Mouse (Mus musculus) liver, embryonic 15.5 days (tissue): ENCODE data around the gene 2010300C02Rik. TPM values are rescaled to one million over a fixed set of nuclear protein-coding genes. Genes with fewer than 3 reads are reported as not detected.
A peak's percentile ranks its signal among the peaks of the same experiment; 100 is the strongest.
"Not testable (repeated sequence)": the region's sequence is repeated elsewhere in the genome, so short reads cannot be mapped to it uniquely, and the experiment has no call there.

Experiments
- ATAC-seq: fragments of 200-750 bp; cut with Nextera tagmentation; 2 replicates; pipeline ENCODE4 v1.8.0; 2017; ENCODE audit warnings: moderate number of reproducible peaks, mild to moderate bottlenecking, moderate library complexity; ENCODE audit not compliant: insufficient read depth
- H3K27ac ChIP-seq: fragments of 300-500 bp; sonication (generic); replicated peaks from 2 replicates; pipeline ENCODE4 v1.5.1; 2015; ENCODE audit warnings: mild to moderate bottlenecking, inconsistent platforms
- H3K27me3 ChIP-seq: fragments of 300-500 bp; sonication (generic); 2 replicates; pipeline ENCODE4 v1.6.1; 2015; ENCODE audit warnings: mild to moderate bottlenecking, inconsistent platforms
- H3K36me3 ChIP-seq: fragments of 300-500 bp; sonication (generic); replicated peaks from 2 replicates; pipeline ENCODE4 v1.6.1; 2015; ENCODE audit warnings: moderate library complexity, mild to moderate bottlenecking, inconsistent platforms
- H3K4me1 ChIP-seq: fragments of 300-500 bp; sonication (generic); replicated peaks from 2 replicates; pipeline ENCODE4 v1.6.1; 2015; ENCODE audit warnings: inconsistent platforms
- H3K4me2 ChIP-seq: fragments of 300-500 bp; sonication (generic); 2 replicates; pipeline ENCODE4 v1.6.1; 2015; ENCODE audit warnings: moderate library complexity, mild to moderate bottlenecking, inconsistent platforms
- H3K4me3 ChIP-seq: fragments of 300-500 bp; sonication (generic); replicated peaks from 2 replicates; pipeline ENCODE4 v1.5.1; 2015; ENCODE audit warnings: mild to moderate bottlenecking, inconsistent platforms
- H3K9ac ChIP-seq: fragments of 300-500 bp; sonication (generic); 2 replicates; pipeline ENCODE4 v1.6.1; 2015; ENCODE audit warnings: moderate library complexity, mild to moderate bottlenecking, inconsistent platforms
- H3K9me3 ChIP-seq: fragments of 300-500 bp; sonication (generic); replicated peaks from 2 replicates; pipeline ENCODE4 v1.6.1; 2016; ENCODE audit warnings: inconsistent platforms
- WGBS: fragments of 180-500 bp; shearing (Covaris S2); methylation state at CpG from one replicate; pipeline ENCODE4 v1.1.7; 2015; ENCODE audit warnings: mixed read lengths; ENCODE audit not compliant: insufficient replicate concordance; 5-methylcytosine and 5-hydroxymethylcytosine counted together
- polyA plus RNA-seq: library from polyadenylated mRNA; unstranded; fragments of >200 nt; fragmentation: Nextera tagmentation; extraction: Ambion mirVana; gene quantifications from 2 replicates; pipeline ENCODE4 v1.2.1, GENCODE M21; 2015

The 2010300C02Rik gene
- polyA plus RNA-seq, 1 experiment from 2014 or later, result 0.13 TPM

DNA sequence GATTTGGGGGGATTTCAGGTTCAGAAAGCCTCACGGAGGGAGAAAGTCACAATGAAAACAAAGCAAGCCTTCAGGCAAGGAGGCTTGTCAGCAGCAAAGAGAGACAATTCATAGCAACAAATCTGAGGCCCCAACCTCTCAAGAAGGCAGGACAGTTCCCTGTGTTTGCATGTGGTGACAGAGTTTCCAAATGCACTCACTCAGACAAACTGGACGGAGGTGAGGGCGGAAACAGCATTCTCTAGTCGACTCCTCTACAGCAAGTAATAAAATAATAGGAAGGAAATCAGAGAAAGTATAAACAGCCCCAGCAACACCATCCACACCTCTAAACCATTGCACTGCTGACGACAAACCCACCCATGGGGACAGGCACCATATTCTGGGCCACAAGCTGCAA is 120.9 kb downstream of the 2010300C02Rik start:
- no peak overlapping the region for H3K4me2 ChIP-seq
- no peaks in the 10 kb centered on the region for H3K4me1 ChIP-seq
- H3K4me3 ChIP-seq, result no peak overlapping the region
- no peak overlapping the region for H3K9ac ChIP-seq
- no peaks in the 10 kb centered on the region for H3K27me3 ChIP-seq
- no peak for ATAC-seq
- 55% methylated on average over 5 of the region's 5 CpGs for WGBS
- H3K9me3 ChIP-seq, result no peaks in the 10 kb centered on the region
- no peak overlapping the region for H3K27ac ChIP-seq
- H3K36me3 ChIP-seq, result no peaks in the 10 kb centered on the region

DNA sequence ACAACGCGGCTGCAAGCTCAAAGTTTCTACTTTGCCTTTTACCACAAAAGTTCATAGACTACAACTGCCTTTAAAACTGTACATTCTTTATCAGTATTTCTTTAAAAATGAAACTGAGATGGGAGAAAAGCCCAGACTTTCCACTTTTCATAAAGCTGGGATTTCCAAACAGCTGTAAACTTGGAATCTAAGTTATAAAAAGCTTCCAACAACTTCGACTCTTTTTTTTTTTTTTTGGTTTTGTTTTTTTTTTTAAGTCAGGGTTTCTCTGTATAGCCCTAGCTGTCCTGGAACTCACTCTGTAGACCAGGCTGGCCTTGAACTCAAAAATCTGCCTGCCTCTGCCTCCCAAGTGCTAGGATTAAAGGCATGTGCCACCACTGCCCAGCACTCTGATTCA is 125.1 kb downstream of the 2010300C02Rik start:
- WGBS, result 68% methylated on average over 3 of the region's 3 CpGs
- not testable (repeated sequence) for H3K27ac ChIP-seq, H3K27me3 ChIP-seq, H3K4me1 ChIP-seq, H3K4me3 ChIP-seq, H3K9me3 ChIP-seq, H3K36me3 ChIP-seq, ATAC-seq, H3K9ac ChIP-seq, H3K4me2 ChIP-seq

DNA sequence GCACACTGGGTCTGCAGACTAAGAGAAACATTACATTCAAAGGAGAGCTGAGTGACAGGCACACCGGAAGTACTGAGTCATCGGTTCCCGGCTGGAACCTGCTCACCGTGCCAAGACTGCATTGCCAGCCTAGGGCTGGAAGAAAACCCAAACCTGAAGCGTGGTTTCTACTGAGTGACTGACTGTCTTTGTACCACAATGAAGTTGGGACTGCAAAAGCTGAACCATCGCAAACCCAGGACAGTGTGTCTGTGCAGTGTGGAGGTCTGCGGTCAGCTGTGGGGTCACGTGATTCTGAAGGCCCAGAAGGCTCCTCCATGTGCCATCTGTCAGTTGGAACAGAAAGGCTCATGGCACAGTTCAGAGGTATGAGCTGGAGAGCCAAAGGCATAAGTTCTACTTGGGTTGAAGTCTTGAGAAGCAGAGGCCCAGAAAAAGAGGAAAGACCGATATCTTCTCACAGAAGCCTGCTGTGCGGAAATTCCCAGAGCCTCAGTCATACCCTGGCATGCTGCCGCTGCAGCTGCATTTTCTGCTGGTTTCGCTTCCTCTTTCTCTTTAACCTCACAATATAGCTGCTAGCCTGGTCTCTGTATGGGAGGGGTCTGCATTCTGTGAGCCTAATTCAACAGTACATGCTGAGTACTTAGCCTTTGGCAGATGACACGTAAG is 133.9 kb downstream of the 2010300C02Rik start:
- Histone ChIP-seq H3K9me3 (no peaks in the 10 kb centered on the region), H3K4me2 (peak overlapping the region; percentile 18; the same call in 1 of the 2 replicates), H3K27ac (0 out of 2 replicates have a peak overlapping the region, but pooled peaks have one; percentile 51), H3K36me3 (no peaks in the 10 kb centered on the region), H3K4me1 (peaks cover 6% of the 10 kb centered on the region; the same call in 1 of the 2 replicates), H3K9ac (no peak overlapping the region), H3K4me3 (no peak overlapping the region), H3K27me3 (no peaks in the 10 kb centered on the region)
- WGBS, result 31% methylated on average over 13 of the region's 13 CpGs
- ATAC-seq, result no peak

DNA sequence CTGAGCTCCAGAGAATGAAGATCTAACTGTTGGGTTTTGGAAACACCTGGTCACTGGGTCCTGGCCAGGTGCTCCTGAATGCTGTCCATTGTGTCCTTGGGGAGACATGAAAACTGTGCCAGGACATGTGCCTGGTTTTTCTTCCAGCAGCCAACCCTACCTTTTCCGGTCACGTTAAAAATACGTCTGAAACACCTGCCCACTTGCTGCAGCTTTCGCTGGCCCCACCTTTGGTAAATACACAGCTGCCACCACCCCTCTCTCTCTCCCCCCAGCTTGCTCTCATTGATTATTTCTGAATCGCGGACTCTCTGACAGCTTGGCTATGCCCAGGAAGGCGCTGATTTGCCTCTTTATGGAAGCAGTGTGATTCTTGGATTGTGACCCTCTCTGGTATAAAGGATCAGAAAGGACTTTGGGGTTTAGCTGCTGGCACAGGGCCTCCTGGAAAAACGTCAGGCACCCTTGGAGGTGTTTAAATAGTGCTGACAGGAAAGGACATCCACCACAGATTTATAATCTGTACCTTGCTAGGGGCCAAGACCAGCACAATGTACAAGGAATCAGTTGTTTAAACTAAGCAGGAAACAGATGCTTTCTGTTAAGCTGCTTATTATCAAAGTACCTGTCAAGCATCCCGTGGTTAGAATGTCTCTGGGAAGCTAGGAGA is 136.0 kb downstream of the 2010300C02Rik start:
- Histone ChIP-seq H3K4me1 (peaks cover 6% of the 10 kb centered on the region; the same call in 1 of the 2 replicates), H3K27me3 (no peaks in the 10 kb centered on the region), H3K36me3 (no peaks in the 10 kb centered on the region), H3K9ac (no peak overlapping the region), H3K4me3 (no peak overlapping the region), H3K9me3 (no peaks in the 10 kb centered on the region), H3K4me2 (no peak overlapping the region), H3K27ac (no peak overlapping the region)
- no peak for ATAC-seq
- WGBS, result 57% methylated on average over 9 of the region's 9 CpGs

DNA sequence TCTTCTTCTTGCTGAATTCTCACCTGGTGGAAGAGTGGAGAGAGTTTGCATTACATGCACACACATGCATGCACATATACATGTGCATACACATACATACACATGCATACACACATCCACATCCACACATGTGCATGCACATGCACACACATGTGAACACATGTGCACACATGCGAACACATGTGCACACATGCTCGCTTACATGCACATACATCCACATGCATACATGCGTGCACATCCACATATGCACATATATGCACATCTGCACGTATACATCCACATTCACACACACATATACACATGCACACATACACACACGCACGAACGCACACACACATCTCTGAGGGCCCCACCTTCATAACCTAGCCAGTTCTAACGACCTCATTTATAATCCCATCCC is 136.7 kb downstream of the 2010300C02Rik start:
- H3K9me3 ChIP-seq, result no peaks in the 10 kb centered on the region
- H3K4me2 ChIP-seq, result no peak overlapping the region
- H3K4me3 ChIP-seq, result no peak overlapping the region
- no peak overlapping the region for H3K27ac ChIP-seq
- 71% methylated on average over 8 of the region's 8 CpGs for WGBS
- H3K4me1 ChIP-seq, result peaks cover 6% of the 10 kb centered on the region; the same call in 1 of the 2 replicates
- H3K27me3 ChIP-seq, result no peaks in the 10 kb centered on the region
- ATAC-seq, result no peak
- H3K36me3 ChIP-seq, result no peaks in the 10 kb centered on the region
- no peak overlapping the region for H3K9ac ChIP-seq

DNA sequence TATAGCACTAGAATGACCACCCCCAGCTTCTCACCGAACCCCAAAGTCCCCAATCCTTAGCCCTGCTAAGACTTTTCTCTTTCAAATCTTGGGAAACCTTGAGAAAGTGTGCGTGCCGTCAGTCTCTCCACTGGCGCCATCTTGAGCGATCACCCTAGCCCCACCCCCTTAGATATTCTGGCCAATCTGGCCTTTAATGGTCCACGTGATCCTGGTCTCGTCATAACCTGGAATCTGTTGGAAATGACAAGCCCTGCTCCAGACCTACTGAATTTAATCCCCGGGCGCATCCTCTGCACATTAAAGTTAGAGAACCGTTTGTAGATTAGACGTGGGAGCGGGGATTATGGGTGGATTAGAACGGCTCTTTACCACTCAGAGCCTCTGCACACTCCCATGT is 140.2 kb downstream of the 2010300C02Rik start:
- Histone ChIP-seq H3K4me3 (no peak overlapping the region), H3K36me3 (no peaks in the 10 kb centered on the region), H3K4me1 (no peaks in the 10 kb centered on the region), H3K9me3 (no peaks in the 10 kb centered on the region), H3K4me2 (no peak overlapping the region), H3K27ac (no peak overlapping the region), H3K27me3 (no peaks in the 10 kb centered on the region), H3K9ac (no peak overlapping the region)
- ATAC-seq, result no peak
- WGBS, result 78% methylated on average over 13 of the region's 13 CpGs

DNA sequence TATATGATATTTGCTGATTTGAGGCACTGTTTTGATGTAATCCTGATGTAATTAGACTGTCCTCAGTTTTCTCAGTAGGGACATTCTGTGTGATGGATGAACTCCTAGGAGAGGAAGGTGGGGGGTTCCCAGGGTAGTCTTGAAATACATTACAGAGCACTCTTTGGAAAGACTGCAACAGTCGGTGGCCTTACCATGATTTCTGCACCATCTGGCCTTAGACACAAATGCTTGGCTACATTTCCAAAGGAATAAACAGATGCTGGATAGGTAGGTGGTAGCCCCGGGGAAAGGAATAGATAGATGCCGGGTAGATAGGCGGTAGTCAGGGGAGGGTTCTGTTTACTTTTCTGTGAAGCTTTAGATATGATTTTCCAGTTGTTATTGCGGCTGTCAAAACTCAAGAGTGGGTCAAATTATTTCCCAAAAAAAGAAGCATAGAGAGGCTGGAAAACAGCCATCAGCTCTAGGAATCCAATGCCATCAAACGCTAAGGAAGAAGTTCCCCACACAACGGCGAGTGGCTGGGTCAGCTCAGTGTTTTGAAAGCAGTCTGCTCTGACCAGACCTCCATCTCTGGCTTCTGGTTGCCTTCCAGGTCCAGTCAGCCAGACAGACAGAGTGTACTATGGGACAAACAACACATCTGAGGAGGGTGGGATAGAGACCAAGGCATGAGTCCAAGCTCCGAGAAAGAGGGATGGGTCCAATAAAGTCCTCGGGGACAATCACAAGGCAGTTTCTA is 147.2 kb downstream of the 2010300C02Rik start:
- H3K9me3 ChIP-seq, result no peaks in the 10 kb centered on the region
- no peak overlapping the region for H3K4me3 ChIP-seq
- no peak overlapping the region for H3K9ac ChIP-seq
- no peak for ATAC-seq
- no peak overlapping the region for H3K27ac ChIP-seq
- WGBS, result 65% methylated on average over 10 of the region's 10 CpGs
- no peaks in the 10 kb centered on the region for H3K36me3 ChIP-seq
- H3K27me3 ChIP-seq, result no peaks in the 10 kb centered on the region
- no peaks in the 10 kb centered on the region for H3K4me1 ChIP-seq
- no peak overlapping the region for H3K4me2 ChIP-seq

DNA sequence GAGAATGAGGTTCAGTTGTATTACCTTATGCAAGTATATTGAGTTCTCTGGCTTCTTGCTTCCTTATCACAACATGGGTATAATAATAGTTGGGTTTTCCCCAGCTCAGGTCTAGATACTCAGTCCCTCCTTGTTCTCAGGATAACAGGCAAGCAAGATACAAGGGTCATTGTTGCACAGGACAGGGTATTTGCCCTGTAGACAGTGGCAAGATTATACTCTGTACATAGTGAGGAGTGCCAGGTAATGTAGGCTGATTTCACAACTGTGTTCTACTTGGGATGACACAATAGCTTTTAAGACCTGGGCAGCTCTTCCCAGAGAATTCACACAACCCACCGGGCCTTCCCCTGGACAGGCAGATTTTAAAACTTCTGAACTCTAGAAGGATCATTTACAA is 151.5 kb downstream of the 2010300C02Rik start:
- Histone ChIP-seq H3K4me1 (no peaks in the 10 kb centered on the region), H3K4me3 (no peak overlapping the region), H3K27ac (no peak overlapping the region), H3K9ac (no peak overlapping the region), H3K36me3 (no peaks in the 10 kb centered on the region), H3K9me3 (no peaks in the 10 kb centered on the region), H3K4me2 (no peak overlapping the region), H3K27me3 (no peaks in the 10 kb centered on the region)
- WGBS, result 65% methylated on average over 1 of the region's 1 CpGs
- ATAC-seq, result no peak

DNA sequence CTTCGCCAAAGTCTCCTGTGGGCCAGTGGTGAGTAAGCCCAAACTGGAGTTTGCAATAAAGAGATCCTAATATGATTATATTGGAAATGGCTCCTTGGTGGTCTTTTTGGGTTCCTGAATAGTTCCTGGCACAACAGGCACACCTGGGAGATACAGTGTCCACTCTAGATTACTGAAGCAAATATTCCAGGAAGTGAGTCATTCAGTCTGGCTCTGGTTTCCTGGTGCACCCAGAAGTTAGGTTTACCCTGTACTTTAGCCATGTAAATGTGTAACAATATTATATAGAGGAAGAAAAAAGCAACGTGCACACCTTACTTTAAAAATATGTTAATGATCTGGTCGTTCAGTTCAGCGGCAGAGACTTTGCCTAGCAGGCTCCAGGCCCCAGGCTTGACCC is 153.1 kb downstream of the 2010300C02Rik start:
- WGBS, result 66% methylated on average over 4 of the region's 4 CpGs
- Histone ChIP-seq H3K9me3 (no peaks in the 10 kb centered on the region), H3K4me1 (no peaks in the 10 kb centered on the region), H3K9ac (no peak overlapping the region), H3K27ac (no peak overlapping the region), H3K4me3 (no peak overlapping the region), H3K27me3 (no peaks in the 10 kb centered on the region), H3K36me3 (no peaks in the 10 kb centered on the region), H3K4me2 (no peak overlapping the region)
- no peak for ATAC-seq

DNA sequence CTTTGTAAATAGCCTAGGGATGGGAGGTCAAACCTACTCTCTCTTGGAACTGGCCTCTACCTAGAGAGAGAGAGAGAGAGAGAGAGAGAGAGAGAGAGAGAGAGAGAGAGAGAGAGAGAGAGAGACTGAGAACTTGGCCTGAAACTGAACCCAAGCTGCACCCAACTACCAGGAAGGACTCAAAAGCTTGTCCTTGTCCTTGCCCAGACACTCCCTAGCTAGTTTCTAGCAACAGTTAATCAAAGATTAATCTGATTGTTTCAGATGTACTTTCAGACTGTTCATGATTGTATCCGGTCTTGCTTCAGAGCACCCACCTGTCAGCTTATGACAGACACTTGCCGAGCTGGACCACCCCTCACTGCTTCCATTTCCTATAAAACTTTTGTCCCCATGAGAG is 153.5 kb downstream of the 2010300C02Rik start:
- 58% methylated on average over 2 of the region's 2 CpGs for WGBS
- Histone ChIP-seq H3K27me3 (no peaks in the 10 kb centered on the region), H3K4me3 (no peak overlapping the region), H3K4me2 (no peak overlapping the region), H3K9me3 (no peaks in the 10 kb centered on the region), H3K4me1 (no peaks in the 10 kb centered on the region), H3K27ac (no peak overlapping the region), H3K36me3 (no peaks in the 10 kb centered on the region), H3K9ac (no peak overlapping the region)
- no peak for ATAC-seq

DNA sequence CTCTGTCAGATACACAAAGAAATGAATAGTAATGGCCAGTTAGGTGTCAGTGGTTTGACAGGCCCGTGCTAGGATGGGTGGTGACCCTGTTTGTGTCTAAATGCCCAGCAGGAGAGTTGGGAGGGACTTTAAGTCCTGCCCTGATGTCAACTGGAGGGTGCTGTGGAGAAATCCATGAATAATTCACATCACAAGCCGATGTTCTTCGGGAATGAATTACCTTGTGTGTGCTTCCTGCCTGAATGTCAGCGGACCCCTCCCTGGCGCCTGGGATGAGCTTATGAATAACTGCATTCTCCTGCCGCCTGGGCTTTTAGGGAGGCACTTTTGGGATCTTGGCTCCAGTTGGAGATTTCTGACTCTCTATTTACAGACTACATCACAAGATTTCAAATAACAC is 154.5 kb downstream of the 2010300C02Rik start:
- Histone ChIP-seq H3K4me1 (no peaks in the 10 kb centered on the region), H3K9me3 (no peaks in the 10 kb centered on the region), H3K4me3 (no peak overlapping the region), H3K4me2 (no peak overlapping the region), H3K27ac (no peak overlapping the region), H3K9ac (no peak overlapping the region), H3K36me3 (no peaks in the 10 kb centered on the region), H3K27me3 (no peaks in the 10 kb centered on the region)
- 56% methylated on average over 6 of the region's 6 CpGs for WGBS
- ATAC-seq, result no peak
